Mouse (Mus musculus): ENCODE results near the gene Cops6.
A peak's percentile ranks its signal among the peaks of the same experiment; 100 is the strongest.

Cops6 gene

DNA sequence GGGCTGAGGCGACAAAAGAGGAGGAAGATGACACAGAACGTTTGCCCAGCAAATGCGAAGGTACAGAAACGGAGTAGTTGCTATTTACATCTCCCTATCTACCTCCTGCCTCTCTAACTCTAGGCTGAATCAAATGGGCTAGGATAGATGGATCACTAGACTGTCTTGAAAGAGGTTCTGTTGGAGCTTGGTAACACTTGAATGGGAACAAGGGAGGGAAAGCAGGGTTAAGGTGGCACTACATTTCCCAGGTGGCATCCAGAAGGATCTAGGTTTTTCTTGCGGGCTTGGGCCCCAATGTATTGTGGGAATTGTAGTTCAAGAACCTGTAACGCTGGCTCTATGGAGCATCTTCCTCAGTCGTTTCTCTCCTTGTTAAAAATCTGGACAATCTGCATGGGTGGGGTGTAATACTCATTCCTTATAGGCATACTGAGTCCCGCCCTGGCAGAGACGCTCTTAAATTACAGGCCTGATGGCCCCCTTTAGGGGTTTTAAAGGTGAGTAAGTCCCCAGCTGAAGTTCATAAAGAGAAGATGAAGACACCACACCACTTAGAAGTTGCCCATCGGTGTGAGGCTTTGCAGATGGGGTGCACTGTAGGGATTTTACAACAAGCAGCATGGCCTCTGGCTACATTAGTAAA lies 26.9 kb downstream of the Cops6 start:
- peak; percentile 98 for DNase-seq

DNA sequence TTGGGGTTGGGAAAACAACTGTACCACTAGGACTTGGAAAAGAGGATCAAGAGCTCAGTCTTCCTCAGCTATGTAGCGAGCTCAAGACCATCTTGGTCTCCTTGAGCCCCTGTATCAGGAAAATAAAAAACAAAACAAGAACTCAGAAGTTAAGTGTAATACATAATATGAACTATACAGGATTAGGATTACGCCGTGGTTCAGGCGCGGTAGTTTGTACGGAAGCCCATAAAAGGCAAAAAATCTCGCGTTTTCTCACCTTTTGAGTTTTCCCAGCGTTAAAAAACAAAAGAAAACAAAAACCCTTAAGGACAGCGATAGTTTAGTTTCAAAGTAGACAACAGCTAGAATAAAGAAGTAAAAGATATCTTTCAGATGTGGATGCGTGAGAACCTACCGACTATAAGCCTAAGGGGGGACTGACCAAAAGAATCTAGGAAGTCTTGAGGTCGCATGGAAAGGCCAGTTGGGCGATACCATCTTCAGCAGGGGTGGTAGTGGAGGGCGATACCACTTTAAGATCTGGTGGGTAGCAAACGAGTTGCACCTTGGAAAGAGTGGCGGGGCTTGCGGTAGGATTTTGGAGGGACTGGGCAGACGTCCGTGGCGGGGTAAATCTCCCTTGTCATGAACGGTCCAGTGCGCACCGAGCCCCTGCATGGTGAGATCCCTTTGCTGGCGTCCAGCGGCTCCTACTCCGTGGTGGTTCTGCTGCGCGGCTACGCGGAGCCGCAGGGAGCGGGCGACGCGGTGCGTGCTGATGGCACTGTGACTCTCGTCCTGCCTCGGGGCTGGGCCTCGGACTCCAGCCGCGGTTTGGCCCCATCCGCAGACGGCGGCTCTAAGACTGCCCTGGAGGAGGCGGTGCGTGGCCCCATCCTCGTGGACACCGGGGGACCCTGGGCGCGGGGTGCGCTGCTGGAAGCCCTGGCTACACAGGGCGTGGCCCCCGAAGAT lies 33.2 kb downstream of the Cops6 start, which contains the start of gene Mblac1:
Gene Mblac1, plus strand, starts transcription at position 544 of the 957 bp plus-strand sequence.
- peak; percentile 98 for DNase-seq

- no peak for DNase-seq
Measured at GRCm38 (mm10) chr5:138194755-138195345, 34.0 kb downstream of the Cops6 start.

GRCm38 (mm10) chr5:138195463-138195862 lies 34.6 kb downstream of the Cops6 start:
- DNase-seq = peak; percentile 82

GRCm38 (mm10) chr5:138199576-138199975 lies 38.7 kb downstream of the Cops6 start:
- DNase-seq = peak; percentile 68

DNA sequence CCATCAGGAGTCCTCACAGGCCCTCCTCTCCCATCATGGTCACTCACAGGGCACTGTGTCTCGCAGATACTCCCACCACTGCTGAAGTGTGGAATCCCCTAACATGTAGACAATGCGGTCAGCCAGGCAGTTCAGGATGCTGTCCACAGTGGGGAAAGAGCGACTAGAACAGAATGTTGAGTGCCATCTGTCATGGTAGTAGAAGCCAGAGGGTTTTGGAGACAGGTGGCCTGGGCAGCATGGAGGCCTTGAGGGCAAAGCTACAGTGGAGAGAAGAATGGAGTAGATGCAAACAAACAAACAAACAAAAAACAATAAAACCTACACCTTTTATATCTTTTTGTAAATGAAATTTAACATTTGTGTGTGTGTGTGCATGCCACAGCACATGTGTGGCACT lies 41.2 kb downstream of the Cops6 start:
- no peak for DNase-seq

GRCm38 (mm10) chr5:138207253-138207652 lies 46.4 kb downstream of the Cops6 start:
- peak; percentile 93 for DNase-seq

- no peak for DNase-seq
Measured at GRCm38 (mm10) chr5:138207873-138208272, 47.0 kb downstream of the Cops6 start.

All from heart, adult 11 months (tissue).